Mouse (Mus musculus): ENCODE data around the gene Stard3. TPM values are rescaled to one million over a fixed set of nuclear protein-coding genes. Genes with fewer than 3 reads are reported as not detected.

Stard3 gene
- polyA plus RNA-seq, 1 experiment from 2014 or later: 42.8 TPM

DNA sequence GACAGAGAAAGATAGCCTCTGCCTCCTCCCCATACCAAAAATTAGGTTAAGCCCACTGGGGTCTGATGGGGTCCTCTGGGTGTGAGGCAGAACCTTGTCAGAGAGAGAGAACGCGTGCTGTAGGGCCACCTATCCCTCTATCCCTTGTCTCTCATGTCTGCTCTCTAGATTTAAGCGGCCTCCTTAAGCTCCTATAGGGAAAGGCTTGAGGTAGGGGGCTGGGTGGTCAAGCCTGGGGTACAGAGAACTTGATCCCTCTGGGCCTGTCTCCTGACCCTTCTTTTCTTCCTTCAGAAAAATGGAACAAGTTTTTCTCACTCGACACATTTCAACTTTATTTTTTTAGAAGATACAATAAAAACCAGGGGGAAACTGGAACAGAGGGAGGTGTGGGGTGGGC lies 25.3 kb upstream of the Stard3 start:
- H3K4me3 ChIP-seq (replicated peaks; ENCODE audit: low read depth, low read length): no peak overlapping the region
- no peak for ATAC-seq (replicated peaks; ENCODE audit: low FRiP score, low read depth)
- H3K4me2 ChIP-seq (ENCODE audit: low read length): no peak overlapping the region
- DNase-seq (ENCODE audit: low spot score): no peak
- H3K9me3 ChIP-seq (replicated peaks; ENCODE audit: low read length): no peaks in the 10 kb centered on the region
- peaks cover 91% of the 10 kb centered on the region for H3K27me3 ChIP-seq (ENCODE audit: insufficient read depth, low read length)
- TF ChIP-seq CTCF (IDR thresholded peaks at IDR 0.05; ENCODE audit: low read depth): no peak
- WGBS: 65% methylated on average over 4 of the region's 4 CpGs
- no peaks in the 10 kb centered on the region for H3K36me3 ChIP-seq (ENCODE audit: insufficient read depth, low read length)
- H3K27ac ChIP-seq: no peak overlapping the region
- peaks cover 6% of the 10 kb centered on the region; the same call in 1 of the 2 replicates for H3K4me1 ChIP-seq (replicated peaks; ENCODE audit: insufficient read depth, low read length)
- H3K9ac ChIP-seq (ENCODE audit: low read depth, low read length): no peak overlapping the region

DNA sequence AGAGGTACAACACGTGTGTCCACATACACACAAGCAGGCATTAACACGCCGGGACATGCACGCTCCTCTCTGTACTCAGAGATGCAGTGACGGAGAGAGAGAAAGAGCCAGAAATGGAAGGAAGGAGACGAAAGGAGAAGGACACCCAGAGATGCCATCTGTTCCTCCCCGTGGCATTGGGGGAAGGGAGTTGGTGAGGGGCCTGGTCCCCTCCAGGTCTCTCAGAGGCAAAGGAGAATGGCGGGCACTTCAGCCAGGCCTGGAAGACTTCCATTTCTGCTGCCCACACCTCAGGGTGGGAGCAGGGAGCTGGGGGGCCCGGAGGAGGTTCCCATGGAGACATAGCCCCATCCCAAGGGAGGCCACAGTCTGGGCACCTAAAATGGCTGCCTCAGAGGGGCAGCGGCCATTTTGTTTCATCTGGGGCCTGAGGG lies 24.9 kb upstream of the Stard3 start:
- ATAC-seq (replicated peaks; ENCODE audit: low FRiP score, low read depth): no peak
- Histone ChIP-seq H3K9ac (ENCODE audit: low read depth, low read length) (no peak overlapping the region), H3K4me3 (replicated peaks; ENCODE audit: low read depth, low read length) (no peak overlapping the region), H3K9me3 (replicated peaks; ENCODE audit: low read length) (no peaks in the 10 kb centered on the region), H3K4me1 (replicated peaks; ENCODE audit: insufficient read depth, low read length) (peaks cover 5% of the 10 kb centered on the region; the same call in 1 of the 2 replicates), H3K27ac (no peak overlapping the region), H3K36me3 (ENCODE audit: insufficient read depth, low read length) (no peaks in the 10 kb centered on the region), H3K4me2 (ENCODE audit: low read length) (no peak overlapping the region), H3K27me3 (ENCODE audit: insufficient read depth, low read length) (peaks cover 91% of the 10 kb centered on the region)
- 75% methylated on average over 10 of the region's 10 CpGs for WGBS
- DNase-seq (ENCODE audit: low spot score): no peak
- TF ChIP-seq CTCF (IDR thresholded peaks at IDR 0.05; ENCODE audit: low read depth): no peak

DNA sequence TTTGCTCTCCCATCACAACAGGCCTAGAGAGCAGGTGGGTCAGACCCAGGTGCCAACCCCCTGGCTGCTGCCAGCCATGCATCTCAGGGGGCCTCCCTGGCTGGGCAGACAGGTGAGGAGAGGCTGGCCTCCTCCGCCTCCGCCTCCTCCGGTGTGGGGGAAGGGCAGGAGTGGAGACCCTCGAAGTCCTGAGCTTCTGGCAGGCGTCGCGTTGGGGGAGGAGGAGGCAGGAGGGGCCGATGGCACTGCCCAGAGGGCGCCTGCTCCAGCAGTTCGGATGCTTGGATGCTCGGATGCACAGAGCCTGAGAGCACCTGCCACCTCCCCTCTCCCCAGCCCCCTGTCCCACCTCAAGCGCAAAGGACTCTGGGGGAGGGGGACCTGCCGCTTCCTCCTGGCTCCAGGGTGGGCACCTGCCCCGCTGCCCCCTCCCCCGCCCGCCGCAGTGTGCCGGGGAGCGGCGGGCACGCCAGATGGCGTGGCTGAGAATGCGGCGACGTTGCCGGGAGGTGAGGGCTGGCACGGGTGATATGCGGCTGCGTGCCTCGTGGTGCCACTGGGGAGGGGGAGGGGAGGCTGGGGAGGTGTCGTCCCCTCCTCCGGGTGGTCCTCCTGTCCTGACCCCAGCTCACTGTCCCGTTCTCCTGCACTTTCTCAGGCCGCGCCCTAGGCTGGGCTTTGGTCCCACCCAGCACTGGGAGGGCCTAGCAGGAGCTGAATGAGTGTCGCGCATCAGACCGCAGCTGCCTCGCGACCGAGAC lies 24.0 kb upstream of the Stard3 start:
- peak overlapping the region; percentile 39 for H3K4me2 ChIP-seq (ENCODE audit: low read length)
- no peak overlapping the region for H3K9ac ChIP-seq (ENCODE audit: low read depth, low read length)
- peaks cover 87% of the 10 kb centered on the region for H3K27me3 ChIP-seq (ENCODE audit: insufficient read depth, low read length)
- ATAC-seq (replicated peaks; ENCODE audit: low FRiP score, low read depth) (no peak), DNase-seq (ENCODE audit: low spot score) (no peak)
- peaks cover 7% of the 10 kb centered on the region; the same call in 1 of the 2 replicates for H3K4me1 ChIP-seq (replicated peaks; ENCODE audit: insufficient read depth, low read length)
- no peaks in the 10 kb centered on the region for H3K9me3 ChIP-seq (replicated peaks; ENCODE audit: low read length)
- H3K27ac ChIP-seq: no peak overlapping the region
- no peak for TF ChIP-seq CTCF (IDR thresholded peaks at IDR 0.05; ENCODE audit: low read depth)
- peak overlapping the region; percentile 8; the same call in 1 of the 2 replicates for H3K4me3 ChIP-seq (replicated peaks; ENCODE audit: low read depth, low read length)
- 2% methylated on average over 33 of the region's 41 CpGs for WGBS
- H3K36me3 ChIP-seq (ENCODE audit: insufficient read depth, low read length): no peaks in the 10 kb centered on the region

DNA sequence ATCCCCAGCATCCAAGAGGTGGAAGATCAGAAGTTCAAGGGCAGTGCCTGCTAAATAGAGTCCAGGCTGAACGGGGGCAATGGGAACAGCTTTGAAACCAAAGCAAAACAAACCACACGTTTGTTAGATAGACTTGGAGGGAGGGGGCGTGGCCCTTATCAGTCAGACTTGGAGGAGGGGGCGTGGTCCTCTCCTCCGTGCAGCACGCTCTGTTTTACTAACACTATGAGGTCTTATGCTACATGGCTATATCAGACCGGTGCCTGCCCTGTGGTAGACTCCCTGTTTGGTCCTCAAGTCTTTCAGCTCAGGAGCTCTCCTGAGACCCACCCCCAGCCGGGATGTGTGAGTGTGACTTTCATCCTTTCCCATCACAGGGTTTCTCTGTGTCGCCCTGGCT lies 22.9 kb upstream of the Stard3 start:
- H3K9ac ChIP-seq (ENCODE audit: low read depth, low read length): no peak overlapping the region
- 9% methylated on average over 9 of the region's 9 CpGs for WGBS

DNA sequence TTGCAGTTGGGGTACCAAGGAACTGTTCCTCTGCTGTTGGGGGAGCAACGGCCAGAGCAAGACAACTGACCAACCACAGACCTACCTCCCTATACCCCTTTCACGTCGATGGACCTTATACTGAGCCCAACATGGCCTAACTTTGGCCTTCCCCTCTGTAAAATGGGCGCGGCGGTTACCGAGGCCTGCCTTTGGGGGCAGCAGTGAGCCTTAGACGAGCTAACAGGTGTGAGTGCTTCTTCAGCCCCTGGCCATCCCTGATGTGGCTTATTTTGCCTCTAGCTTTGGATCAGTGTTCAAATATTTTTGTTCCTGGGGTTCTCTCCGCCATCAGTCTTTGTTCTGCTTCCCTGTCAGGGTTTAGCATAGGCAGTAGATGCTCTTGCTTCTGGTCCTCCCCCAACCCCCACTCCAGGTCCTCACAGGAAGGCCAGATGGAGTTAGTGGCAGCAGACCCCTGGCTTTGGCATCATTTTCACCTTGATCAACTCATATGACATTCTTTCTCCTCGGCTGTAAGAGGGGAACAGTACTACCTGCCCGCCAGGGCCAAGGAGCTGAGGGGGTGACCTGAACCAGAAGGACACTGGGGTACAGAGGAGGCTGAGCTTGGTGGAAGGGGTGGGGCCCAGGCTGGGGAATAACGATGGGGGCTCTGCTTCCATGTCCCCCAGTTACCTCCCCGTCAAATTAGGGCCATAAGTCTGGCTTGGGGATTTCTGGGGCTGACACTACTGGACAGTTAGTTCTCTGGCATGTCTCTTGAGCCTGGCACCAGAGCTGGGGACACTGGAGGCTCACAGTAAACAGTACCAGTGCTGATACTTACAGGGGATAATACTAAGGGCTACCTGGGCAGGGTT lies 21.7 kb upstream of the Stard3 start:
- DNase-seq (ENCODE audit: low spot score): no peak
- WGBS: 20% methylated on average over 13 of the region's 13 CpGs
- no peak for ATAC-seq (replicated peaks; ENCODE audit: low FRiP score, low read depth)

More for the DNA sequence above, 22.9 kb upstream of the Stard3 start:
- TF ChIP-seq CTCF (IDR thresholded peaks at IDR 0.05; ENCODE audit: low read depth): no peak
- Histone ChIP-seq H3K4me1 (replicated peaks; ENCODE audit: insufficient read depth, low read length) (peaks cover 7% of the 10 kb centered on the region; the same call in 1 of the 2 replicates), H3K9me3 (replicated peaks; ENCODE audit: low read length) (no peaks in the 10 kb centered on the region), H3K4me3 (replicated peaks; ENCODE audit: low read depth, low read length) (no peak overlapping the region), H3K4me2 (ENCODE audit: low read length) (no peak overlapping the region), H3K36me3 (ENCODE audit: insufficient read depth, low read length) (no peaks in the 10 kb centered on the region), H3K27ac (no peak overlapping the region), H3K27me3 (ENCODE audit: insufficient read depth, low read length) (peaks cover 82% of the 10 kb centered on the region)
- DNase-seq (ENCODE audit: low spot score) (no peak), ATAC-seq (replicated peaks; ENCODE audit: low FRiP score, low read depth) (no peak)

DNA sequence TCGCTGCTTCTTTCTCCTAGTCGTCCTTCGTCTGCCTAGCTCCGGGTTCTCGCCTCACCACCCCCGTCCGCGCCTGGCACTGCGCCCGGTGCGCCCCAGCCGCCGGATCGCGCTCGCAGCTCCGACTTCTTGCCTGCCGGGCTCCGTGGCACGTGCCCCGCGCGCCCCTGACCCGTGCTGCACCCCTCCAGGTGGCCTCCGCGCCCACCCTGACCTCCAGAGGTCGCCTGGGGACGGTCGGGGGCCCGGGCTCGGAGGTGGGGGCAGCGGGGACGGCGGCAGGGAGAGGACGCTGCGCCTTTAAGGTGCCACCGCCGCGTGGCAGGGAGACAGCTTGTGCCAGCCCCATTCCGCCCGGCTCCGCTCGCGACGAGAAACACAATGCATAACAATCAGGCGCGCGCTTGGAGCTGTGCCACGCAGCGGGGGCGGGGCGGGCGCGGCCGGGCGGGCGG lies 19.6 kb upstream of the Stard3 start:
- DNase-seq (ENCODE audit: low spot score): no peak
- Histone ChIP-seq H3K4me3 (replicated peaks; ENCODE audit: low read depth, low read length) (peak overlapping the region; percentile 40), H3K4me2 (ENCODE audit: low read length) (peak overlapping the region; percentile 92), H3K36me3 (ENCODE audit: insufficient read depth, low read length) (no peaks in the 10 kb centered on the region), H3K27me3 (ENCODE audit: insufficient read depth, low read length) (peaks cover 60% of the 10 kb centered on the region), H3K9ac (ENCODE audit: low read depth, low read length) (peak overlapping the region; percentile 47), H3K4me1 (replicated peaks; ENCODE audit: insufficient read depth, low read length) (peaks cover 13% of the 10 kb centered on the region; the same call in 1 of the 2 replicates), H3K27ac (no peak overlapping the region), H3K9me3 (replicated peaks; ENCODE audit: low read length) (no peaks in the 10 kb centered on the region)
- no peak for ATAC-seq (replicated peaks; ENCODE audit: low FRiP score, low read depth)
- WGBS: under 1% methylated on average over 45 of the region's 57 CpGs
- TF ChIP-seq CTCF (IDR thresholded peaks at IDR 0.05; ENCODE audit: low read depth): no peak

More for the DNA sequence above, 21.7 kb upstream of the Stard3 start:
- Histone ChIP-seq H3K27me3 (ENCODE audit: insufficient read depth, low read length) (peaks cover 75% of the 10 kb centered on the region), H3K4me1 (replicated peaks; ENCODE audit: insufficient read depth, low read length) (peaks cover 7% of the 10 kb centered on the region; the same call in 1 of the 2 replicates), H3K36me3 (ENCODE audit: insufficient read depth, low read length) (no peaks in the 10 kb centered on the region), H3K27ac (no peak overlapping the region), H3K9me3 (replicated peaks; ENCODE audit: low read length) (no peaks in the 10 kb centered on the region), H3K4me3 (replicated peaks; ENCODE audit: low read depth, low read length) (no peak overlapping the region), H3K4me2 (ENCODE audit: low read length) (no peak overlapping the region), H3K9ac (ENCODE audit: low read depth, low read length) (no peak overlapping the region)
- TF ChIP-seq CTCF (IDR thresholded peaks at IDR 0.05; ENCODE audit: low read depth): peak; percentile 37; the same call in 1 of the 2 replicates
